Mouse (Mus musculus) liver, postnatal 0 days (tissue): ENCODE data around the gene Clmn. TPM values are rescaled to one million over a fixed set of nuclear protein-coding genes. Genes with fewer than 3 reads are reported as not detected.

Experiments used
- ATAC-seq: fragments of 200-750 bp; cut with Nextera tagmentation; 2 replicates; pipeline ENCODE4 v1.8.0; 2017; ENCODE audit warnings: mild to moderate bottlenecking, moderate library complexity
- DNase-seq: peaks from one replicate; pipeline ENCODE4 v3.0.0-alpha.2; 2016
- H3K27ac ChIP-seq: fragments of 300-500 bp; sonication (generic); 2 replicates; pipeline ENCODE4 v1.5.1; 2014; ENCODE audit warnings: antibody characterized with exemption, moderate library complexity, mild to moderate bottlenecking, low read depth
- H3K27me3 ChIP-seq: fragments of 300-500 bp; sonication (generic); 2 replicates; pipeline ENCODE4 v1.6.1; 2014; ENCODE audit warnings: low read length, control low read depth, mixed read lengths; ENCODE audit not compliant: insufficient read depth
- H3K36me3 ChIP-seq: fragments of 300-500 bp; sonication (generic); replicated peaks from 2 replicates; pipeline ENCODE4 v1.6.1; 2014; ENCODE audit warnings: mild to moderate bottlenecking, control low read depth, low read length, moderate library complexity, mixed read lengths; ENCODE audit not compliant: insufficient read depth
- H3K4me1 ChIP-seq: fragments of 300-500 bp; sonication (generic); 2 replicates; pipeline ENCODE4 v1.6.1; 2014; ENCODE audit warnings: antibody characterized with exemption, mild to moderate bottlenecking, control low read depth; ENCODE audit not compliant: insufficient read depth
- H3K4me2 ChIP-seq: fragments of 300-500 bp; sonication (generic); 2 replicates; pipeline ENCODE4 v1.6.1; 2014; ENCODE audit warnings: low read depth, mild to moderate bottlenecking, low read length, moderate library complexity, mixed read lengths
- H3K4me3 ChIP-seq: fragments of 300-500 bp; sonication (generic); 2 replicates; pipeline ENCODE4 v1.5.1; 2014; ENCODE audit warnings: low read depth, low read length
- H3K9ac ChIP-seq: fragments of 300-500 bp; sonication (generic); replicated peaks from 2 replicates; pipeline ENCODE4 v1.6.1; 2014; ENCODE audit warnings: mild to moderate bottlenecking, moderate library complexity
- H3K9me3 ChIP-seq: fragments of 300-500 bp; sonication (generic); 2 replicates; pipeline ENCODE4 v1.6.1; 2016; ENCODE audit warnings: mild to moderate bottlenecking, control low read depth, low read length, mixed read lengths
- CTCF ChIP-seq: sonication (generic); IDR thresholded peaks from 2 replicates; pipeline ENCODE4 v1.5.1; 2016; ENCODE audit warnings: antibody characterized with exemption, low read depth
- EP300 ChIP-seq: IDR thresholded peaks from 2 replicates; pipeline ENCODE4 v1.6.1; 2016; ENCODE audit warnings: antibody characterized with exemption, low read depth, mild to moderate bottlenecking
- WGBS: fragments of 180-500 bp; shearing (Covaris S2); extraction: QIAGEN DNeasy Blood & Tissue Kit; methylation state at CpG from one replicate; pipeline ENCODE4 v1.1.7; 2014; ENCODE audit not compliant: insufficient replicate concordance; 5-methylcytosine and 5-hydroxymethylcytosine counted together
- polyA plus RNA-seq: library from polyadenylated mRNA; unstranded; fragments of >200 nt; fragmentation: Nextera tagmentation; extraction: Ambion mirVana; gene quantifications from 2 replicates; pipeline ENCODE4 v1.2.1, GENCODE M21; 2015

Gene Clmn
- polyA plus RNA-seq, 1 experiment from 2014 or later = 1.9 TPM

DNA sequence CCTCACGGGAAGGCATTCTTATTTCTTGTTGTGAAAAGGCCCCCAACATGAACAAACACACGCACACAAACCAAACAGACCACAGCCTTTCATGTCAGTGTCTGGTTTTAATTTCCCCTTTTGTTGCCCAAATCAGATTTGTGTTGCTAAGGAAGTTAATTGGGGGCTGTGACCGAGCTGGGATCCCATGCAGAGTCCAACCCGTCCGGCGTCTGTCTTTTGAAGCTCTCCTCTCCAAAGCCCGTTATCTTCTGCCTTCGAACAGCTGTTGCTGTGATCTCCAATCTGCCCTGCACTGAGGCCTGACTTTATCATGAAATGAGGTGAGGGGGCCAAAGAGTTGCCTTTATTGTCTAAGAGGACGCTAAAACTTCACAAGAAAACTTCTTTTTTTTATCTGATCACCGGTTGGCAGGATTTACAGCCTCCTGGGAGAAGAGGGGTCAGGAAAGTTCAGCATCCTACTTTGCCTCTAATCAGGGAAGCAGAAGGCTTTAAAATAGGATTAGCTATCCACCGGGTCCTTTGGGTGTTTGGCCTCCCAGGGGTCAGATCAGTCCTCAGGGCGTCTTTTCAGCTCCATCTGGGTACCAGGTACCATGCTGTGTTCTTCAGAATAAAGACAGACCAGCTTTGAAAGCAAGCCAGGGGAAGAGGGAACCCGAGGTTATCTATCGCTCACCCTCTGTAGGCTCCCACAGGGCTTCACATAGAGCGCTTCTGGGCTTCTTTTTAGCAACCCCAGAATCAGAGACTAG, 43.3 kb upstream of the Clmn start:
- H3K4me1 ChIP-seq = no peaks in the 10 kb centered on the region; the same call in 1 of the 2 replicates
- H3K27ac ChIP-seq = no peak overlapping the region
- no peak for ATAC-seq
- H3K9me3 ChIP-seq = 0 out of 2 replicates have a peak, but pooled peaks cover 3% of the 10 kb centered on the region
- H3K36me3 ChIP-seq = no peaks in the 10 kb centered on the region
- WGBS = 23% methylated on average over 15 of the region's 15 CpGs
- no peak overlapping the region for H3K4me3 ChIP-seq
- H3K27me3 ChIP-seq = no peaks in the 10 kb centered on the region
- no peak for DNase-seq
- TF ChIP-seq CTCF = no peak
- TF ChIP-seq EP300 = no peak
- H3K4me2 ChIP-seq = no peak overlapping the region
- no peak overlapping the region for H3K9ac ChIP-seq

DNA sequence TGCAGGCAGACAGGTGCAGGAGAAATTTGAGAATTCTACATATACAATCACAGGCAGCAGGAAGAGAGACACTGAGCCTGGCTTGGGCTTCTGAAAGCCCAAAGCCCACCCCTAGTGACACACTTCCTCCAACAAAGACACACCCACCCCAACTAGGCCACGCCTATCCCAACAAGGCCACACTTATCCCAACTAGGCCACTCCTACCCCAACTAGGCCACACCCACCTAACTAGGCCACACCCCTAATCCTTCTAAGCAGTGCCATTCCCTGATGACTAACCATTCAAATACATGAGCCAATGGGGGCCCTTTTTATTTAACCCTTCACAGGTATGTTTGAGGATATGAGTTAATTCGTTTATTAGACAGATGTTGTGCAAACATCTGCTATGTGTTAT, 42.3 kb upstream of the Clmn start:
- ATAC-seq = no peak
- 0 out of 2 replicates have a peak, but pooled peaks cover 3% of the 10 kb centered on the region for H3K9me3 ChIP-seq
- H3K27ac ChIP-seq = no peak overlapping the region
- TF ChIP-seq CTCF (no peak), EP300 (no peak)
- DNase-seq = no peak
- WGBS = 80% methylated on average over 2 of the region's 2 CpGs
- H3K9ac ChIP-seq = no peak overlapping the region
- no peaks in the 10 kb centered on the region for H3K27me3 ChIP-seq
- no peak overlapping the region for H3K4me2 ChIP-seq
- no peak overlapping the region for H3K4me3 ChIP-seq
- no peaks in the 10 kb centered on the region for H3K36me3 ChIP-seq
- no peaks in the 10 kb centered on the region; the same call in 1 of the 2 replicates for H3K4me1 ChIP-seq

DNA sequence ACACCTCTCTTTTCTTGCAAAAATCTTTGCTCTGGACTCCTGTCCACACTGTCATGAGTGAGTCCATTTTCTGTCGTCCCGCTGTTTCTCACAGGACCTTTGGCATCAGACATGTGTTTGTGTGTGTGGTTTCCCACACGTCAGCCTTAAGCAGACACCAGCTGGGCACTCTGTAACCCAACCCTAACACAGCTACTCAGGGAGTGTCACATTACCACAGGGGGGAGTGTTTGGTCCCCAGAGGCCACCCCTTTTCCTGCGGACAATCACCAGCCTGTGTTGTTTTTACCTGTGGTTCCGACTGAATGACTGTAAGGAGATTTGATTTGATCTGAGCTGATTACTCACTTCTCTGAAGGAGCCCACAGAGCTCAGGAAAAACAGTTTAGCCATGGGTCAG, 39.3 kb upstream of the Clmn start:
- no peak for TF ChIP-seq CTCF
- no peak for TF ChIP-seq EP300
- Histone ChIP-seq H3K36me3 (no peaks in the 10 kb centered on the region), H3K4me1 (no peaks in the 10 kb centered on the region), H3K4me3 (no peak overlapping the region), H3K4me2 (no peak overlapping the region), H3K9me3 (0 out of 2 replicates have a peak, but pooled peaks cover 3% of the 10 kb centered on the region), H3K27ac (no peak overlapping the region), H3K27me3 (no peaks in the 10 kb centered on the region), H3K9ac (no peak overlapping the region)
- peak; percentile 49; the same call in 1 of the 2 replicates for ATAC-seq
- WGBS = 31% methylated on average over 5 of the region's 5 CpGs
- no peak for DNase-seq

GRCm38 (mm10) chr12:104902392-104903053, 37.6 kb upstream of the Clmn start:
- Histone ChIP-seq H3K4me2 (no peak overlapping the region), H3K4me1 (no peaks in the 10 kb centered on the region), H3K4me3 (no peak overlapping the region), H3K27ac (no peak overlapping the region), H3K9ac (no peak overlapping the region), H3K27me3 (no peaks in the 10 kb centered on the region), H3K9me3 (0 out of 2 replicates have a peak, but pooled peaks cover 3% of the 10 kb centered on the region), H3K36me3 (no peaks in the 10 kb centered on the region)
- ATAC-seq (no peak), DNase-seq (no peak)
- TF ChIP-seq EP300 = no peak
- no peak for TF ChIP-seq CTCF
- WGBS = 81% methylated on average over 13 of the region's 13 CpGs

GRCm38 (mm10) chr12:104901320-104901719, 36.4 kb upstream of the Clmn start:
- Histone ChIP-seq H3K9ac (no peak overlapping the region), H3K36me3 (no peaks in the 10 kb centered on the region), H3K9me3 (no peaks in the 10 kb centered on the region), H3K4me3 (no peak overlapping the region), H3K4me2 (no peak overlapping the region), H3K4me1 (peaks cover 6% of the 10 kb centered on the region), H3K27me3 (no peaks in the 10 kb centered on the region), H3K27ac (no peak overlapping the region)
- WGBS = 63% methylated on average over 8 of the region's 8 CpGs
- ATAC-seq (no peak), DNase-seq (no peak)
- TF ChIP-seq EP300 = no peak
- no peak for TF ChIP-seq CTCF

DNA sequence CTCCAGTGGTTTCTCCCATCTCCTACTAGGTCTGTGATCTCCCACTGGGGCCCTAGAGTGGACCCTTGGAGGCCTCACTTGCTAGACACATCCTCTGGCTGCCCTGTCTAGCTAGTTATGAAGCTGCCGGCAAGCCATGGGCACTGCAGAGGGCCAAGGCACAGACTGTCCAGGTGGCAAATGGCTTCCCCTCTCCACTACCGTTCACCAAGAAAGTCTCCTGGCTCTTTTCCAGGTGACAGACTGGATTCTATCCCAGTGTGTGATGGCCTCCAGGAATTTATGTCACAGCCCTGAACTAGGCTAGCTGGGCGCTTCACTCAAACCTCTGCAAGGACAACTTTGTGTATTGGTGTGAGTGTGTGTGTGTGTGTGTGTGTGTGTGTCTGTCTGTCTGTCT, 35.0 kb upstream of the Clmn start:
- H3K27me3 ChIP-seq = no peaks in the 10 kb centered on the region
- peaks cover 6% of the 10 kb centered on the region for H3K4me1 ChIP-seq
- TF ChIP-seq CTCF = no peak
- no peak for TF ChIP-seq EP300
- no peaks in the 10 kb centered on the region; the same call in 1 of the 2 replicates for H3K9me3 ChIP-seq
- no peak overlapping the region for H3K4me3 ChIP-seq
- no peaks in the 10 kb centered on the region for H3K36me3 ChIP-seq
- H3K4me2 ChIP-seq = no peak overlapping the region
- H3K9ac ChIP-seq = no peak overlapping the region
- no peak for ATAC-seq
- no peak for DNase-seq
- no peak overlapping the region for H3K27ac ChIP-seq
- 68% methylated on average over 3 of the region's 3 CpGs for WGBS
